Mouse (Mus musculus): Measurements from ENCODE around the gene Nifk. TPM values are rescaled to one million over a fixed set of nuclear protein-coding genes. Genes with fewer than 3 reads are reported as not detected.

Nifk gene
- polyA plus RNA-seq, 2 experiments = 24.7 to 50.8 TPM

DNA sequence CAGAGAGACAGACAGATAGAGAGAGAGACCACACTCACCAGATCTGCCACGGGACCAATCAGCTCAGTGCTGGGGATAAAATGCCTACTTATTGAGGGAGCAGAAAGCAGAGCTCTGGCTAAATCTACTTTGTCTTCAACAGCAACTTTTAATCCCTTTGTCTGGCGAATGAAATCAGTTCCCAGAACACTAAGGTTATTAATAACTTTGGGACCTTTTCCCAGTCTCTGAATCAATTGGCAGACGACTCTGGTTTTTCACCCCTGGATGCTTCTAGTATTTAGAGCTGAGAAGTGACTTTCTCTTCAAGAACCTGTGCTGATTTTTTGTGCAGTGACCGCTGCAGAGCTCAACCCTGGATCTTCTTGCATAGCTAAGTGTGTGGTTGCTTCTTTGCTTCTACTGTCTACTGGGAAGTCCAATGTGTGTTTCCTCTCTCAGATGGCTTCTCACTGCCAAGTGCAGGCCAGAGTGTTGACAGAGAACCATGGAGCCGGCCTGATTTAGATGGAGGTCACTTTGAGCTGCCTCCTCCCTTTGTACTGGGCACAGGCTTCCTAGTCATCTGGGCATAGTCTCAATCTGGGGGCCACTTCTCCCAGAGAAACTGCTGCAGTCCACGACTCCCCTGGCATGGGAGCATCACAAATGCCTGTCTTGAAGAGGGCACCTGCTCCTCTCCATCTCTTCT lies 37.6 kb downstream of the Nifk start:
- no peak for ATAC-seq (ENCODE audit: insufficient read depth)
- Histone ChIP-seq H3K4me2 (ENCODE audit: low read depth) (no peak overlapping the region), H3K9ac (replicated peaks) (no peak overlapping the region), H3K4me1 (replicated peaks; ENCODE audit: control insufficient read depth in 2 of 2, insufficient read depth in 2 of 2, low read length in 1 of 2) (no peaks in the 10 kb centered on the region), H3K4me3 (ENCODE audit: insufficient read depth in 1 of 2, low read depth in 2 of 2, low read length in 2 of 2) (no peak overlapping the region), H3K27ac (no peak overlapping the region), H3K27me3 (ENCODE audit: control insufficient read depth, insufficient read depth, low read length) (no peaks in the 10 kb centered on the region), H3K36me3 (replicated peaks; ENCODE audit: control insufficient read depth, insufficient read depth, low read depth) (no peaks in the 10 kb centered on the region), H3K9me3 (ENCODE audit: control insufficient read depth, low read length) (no peaks in the 10 kb centered on the region)
- TF ChIP-seq EP300 (IDR thresholded peaks at IDR 0.05; ENCODE audit: low read depth) (no peak), CTCF (IDR thresholded peaks at IDR 0.05; ENCODE audit: low read depth) (no peak)
- no peak for DNase-seq (ENCODE audit: low read depth in 3 of 3, low spot score in 3 of 3)
- 47% methylated on average over 6 of the region's 6 CpGs for WGBS (ENCODE audit: insufficient replicate concordance)

DNA sequence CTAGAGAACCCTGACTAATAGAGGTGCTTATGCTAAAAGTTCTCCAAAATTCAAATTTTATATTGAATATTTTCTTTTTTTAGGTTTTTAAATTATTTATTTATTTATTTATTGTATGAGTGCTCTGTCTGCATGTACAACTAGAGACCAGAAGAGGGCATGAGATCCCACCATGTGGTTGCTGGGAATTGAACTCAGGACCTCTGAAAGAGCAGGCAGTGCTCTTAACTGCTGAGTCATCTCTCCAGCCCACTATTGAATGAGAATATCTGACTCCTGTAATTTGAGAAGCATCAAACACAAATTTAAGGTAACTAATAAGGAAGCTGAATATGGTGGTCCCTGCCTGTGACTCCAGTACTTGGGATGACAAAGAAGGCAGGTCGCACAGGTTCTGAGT lies 46.3 kb downstream of the Nifk start:
- Histone ChIP-seq H3K9me3 (ENCODE audit: control insufficient read depth, low read length) (no peaks in the 10 kb centered on the region), H3K4me2 (ENCODE audit: low read depth) (no peak overlapping the region), H3K36me3 (replicated peaks; ENCODE audit: control insufficient read depth, insufficient read depth, low read depth) (no peaks in the 10 kb centered on the region), H3K4me3 (ENCODE audit: insufficient read depth in 1 of 2, low read depth in 2 of 2, low read length in 2 of 2) (no peak overlapping the region), H3K9ac (replicated peaks) (no peak overlapping the region), H3K27ac (no peak overlapping the region), H3K27me3 (ENCODE audit: control insufficient read depth, insufficient read depth, low read length) (no peaks in the 10 kb centered on the region), H3K4me1 (replicated peaks; ENCODE audit: control insufficient read depth in 2 of 2, insufficient read depth in 2 of 2, low read length in 1 of 2) (no peaks in the 10 kb centered on the region)
- peak in 1 of 3 experiments; percentile 23 for DNase-seq (ENCODE audit: low read depth in 3 of 3, low spot score in 3 of 3)
- 0 out of 2 replicates have a peak, but pooled peaks have one; percentile 43 for ATAC-seq (ENCODE audit: insufficient read depth)
- WGBS (ENCODE audit: insufficient replicate concordance) = 73% methylated on average over 1 of the region's 1 CpGs
- TF ChIP-seq EP300 (IDR thresholded peaks at IDR 0.05; ENCODE audit: low read depth) = no peak
- TF ChIP-seq CTCF (IDR thresholded peaks at IDR 0.05; ENCODE audit: low read depth) = peak; percentile 38; the same call in 1 of the 2 replicates

DNA sequence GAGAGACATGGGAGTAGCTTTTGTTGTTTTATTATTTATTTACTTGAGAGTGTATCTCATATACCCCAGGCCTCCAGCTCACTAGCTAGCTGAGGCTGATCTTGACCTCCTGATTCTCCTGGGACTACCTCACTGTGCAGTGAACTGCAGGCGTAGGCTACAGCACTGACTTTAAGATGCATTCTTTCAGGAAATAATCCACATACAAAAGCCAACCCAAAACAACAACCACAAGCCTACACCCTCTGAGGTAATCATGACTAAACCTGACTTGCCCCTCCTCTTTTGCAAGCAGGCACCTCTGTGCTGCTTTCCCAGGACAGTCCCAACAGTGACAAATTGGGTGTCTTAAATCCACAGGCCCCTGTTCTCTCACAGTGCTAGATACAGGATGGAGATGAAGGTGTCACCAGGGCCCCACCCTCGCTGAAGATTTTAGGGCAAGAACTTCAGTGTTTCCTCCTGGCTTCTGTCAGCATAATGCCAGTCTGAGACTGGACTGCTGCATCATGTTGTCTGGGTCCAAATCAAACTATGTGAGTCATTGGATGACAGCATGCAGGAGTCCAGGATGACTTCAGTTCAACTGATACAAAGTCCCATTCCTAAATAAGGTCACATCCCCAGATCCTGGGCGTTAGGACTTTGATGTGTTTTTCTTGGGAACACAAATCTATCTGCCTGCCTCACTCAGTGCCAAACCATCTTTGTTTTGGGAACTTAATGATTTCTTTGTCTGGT lies 47.3 kb downstream of the Nifk start:
- H3K4me1 ChIP-seq (replicated peaks; ENCODE audit: control insufficient read depth in 2 of 2, insufficient read depth in 2 of 2, low read length in 1 of 2) = no peaks in the 10 kb centered on the region
- H3K36me3 ChIP-seq (replicated peaks; ENCODE audit: control insufficient read depth, insufficient read depth, low read depth) = no peaks in the 10 kb centered on the region
- DNase-seq (ENCODE audit: low read depth in 3 of 3, low spot score in 3 of 3) (no peak), ATAC-seq (ENCODE audit: insufficient read depth) (no peak)
- 56% methylated on average over 3 of the region's 3 CpGs for WGBS (ENCODE audit: insufficient replicate concordance)
- no peak overlapping the region for H3K27ac ChIP-seq
- no peaks in the 10 kb centered on the region for H3K9me3 ChIP-seq (ENCODE audit: control insufficient read depth, low read length)
- H3K27me3 ChIP-seq (ENCODE audit: control insufficient read depth, insufficient read depth, low read length) = no peaks in the 10 kb centered on the region
- H3K9ac ChIP-seq (replicated peaks) = no peak overlapping the region
- TF ChIP-seq EP300 (IDR thresholded peaks at IDR 0.05; ENCODE audit: low read depth) = no peak
- no peak for TF ChIP-seq CTCF (IDR thresholded peaks at IDR 0.05; ENCODE audit: low read depth)
- no peak overlapping the region for H3K4me3 ChIP-seq (ENCODE audit: insufficient read depth in 1 of 2, low read depth in 2 of 2, low read length in 2 of 2)
- no peak overlapping the region for H3K4me2 ChIP-seq (ENCODE audit: low read depth)

DNA sequence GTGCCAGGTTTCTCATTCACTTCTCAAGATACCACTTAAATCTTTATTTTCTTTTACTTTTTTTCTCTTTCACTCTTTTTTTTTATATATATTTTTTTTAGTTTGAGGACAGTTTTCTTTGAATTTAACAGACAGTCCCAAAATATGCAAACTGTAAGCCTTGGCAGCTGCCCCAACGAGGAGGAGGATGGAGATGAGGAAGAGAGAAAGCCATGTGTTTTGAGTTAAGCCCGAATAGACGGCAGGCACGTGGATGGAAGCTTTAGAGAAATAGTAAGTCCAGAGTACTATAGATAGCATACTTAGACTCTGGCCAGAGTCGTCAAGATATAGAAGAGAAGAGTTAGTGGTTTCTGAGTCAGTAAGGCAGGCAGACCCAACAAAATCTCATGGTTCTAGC lies 56.1 kb downstream of the Nifk start:
- TF ChIP-seq EP300 (IDR thresholded peaks at IDR 0.05; ENCODE audit: low read depth) (no peak), CTCF (IDR thresholded peaks at IDR 0.05; ENCODE audit: low read depth) (no peak)
- 64% methylated on average over 5 of the region's 5 CpGs for WGBS (ENCODE audit: insufficient replicate concordance)
- Histone ChIP-seq H3K36me3 (replicated peaks; ENCODE audit: control insufficient read depth, insufficient read depth, low read depth) (no peaks in the 10 kb centered on the region), H3K27me3 (ENCODE audit: control insufficient read depth, insufficient read depth, low read length) (no peaks in the 10 kb centered on the region), H3K9me3 (ENCODE audit: control insufficient read depth, low read length) (no peaks in the 10 kb centered on the region), H3K9ac (replicated peaks) (no peak overlapping the region), H3K4me3 (ENCODE audit: insufficient read depth in 1 of 2, low read depth in 2 of 2, low read length in 2 of 2) (no peak overlapping the region), H3K4me1 (replicated peaks; ENCODE audit: control insufficient read depth in 2 of 2, insufficient read depth in 2 of 2, low read length in 1 of 2) (no peaks in the 10 kb centered on the region), H3K4me2 (ENCODE audit: low read depth) (no peak overlapping the region), H3K27ac (no peak overlapping the region)
- no peak for ATAC-seq (ENCODE audit: insufficient read depth)
- no peak for DNase-seq (ENCODE audit: low read depth in 3 of 3, low spot score in 3 of 3)

DNA sequence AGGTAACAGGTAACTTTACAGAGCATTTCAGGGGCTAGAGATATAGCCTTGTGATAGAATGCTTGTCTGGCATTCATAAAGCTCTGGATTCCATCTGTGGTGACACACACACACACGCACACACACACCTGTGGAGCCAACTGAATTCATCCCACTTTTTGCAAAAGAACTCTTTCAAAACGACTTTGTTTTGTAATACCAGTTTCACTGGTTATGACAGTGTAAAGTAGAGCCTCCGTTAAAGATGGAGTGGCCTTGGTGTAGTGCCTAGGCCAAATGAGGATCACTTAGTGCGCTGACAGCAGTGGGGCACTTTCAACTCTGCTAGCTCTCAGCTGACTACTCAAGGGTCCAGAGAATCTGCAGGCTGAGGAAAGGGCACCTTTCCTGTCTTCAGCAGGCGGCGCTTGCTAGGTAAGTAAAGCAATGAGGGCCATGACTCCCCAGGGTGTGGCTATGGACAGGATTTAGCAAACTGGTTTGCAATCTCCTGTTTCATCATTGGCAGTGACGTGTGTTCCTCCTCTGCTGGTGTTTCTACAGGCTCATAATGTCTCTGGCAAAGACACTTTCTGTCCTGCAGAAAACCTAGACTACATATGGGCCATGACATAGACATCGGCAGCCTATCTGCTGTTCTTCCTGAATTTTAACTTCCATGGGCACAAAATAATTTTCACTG lies 58.6 kb downstream of the Nifk start:
- no peak for TF ChIP-seq EP300 (IDR thresholded peaks at IDR 0.05; ENCODE audit: low read depth)
- no peak for TF ChIP-seq CTCF (IDR thresholded peaks at IDR 0.05; ENCODE audit: low read depth)
- Histone ChIP-seq H3K36me3 (replicated peaks; ENCODE audit: control insufficient read depth, insufficient read depth, low read depth) (no peaks in the 10 kb centered on the region), H3K9me3 (ENCODE audit: control insufficient read depth, low read length) (no peaks in the 10 kb centered on the region), H3K4me1 (replicated peaks; ENCODE audit: control insufficient read depth in 2 of 2, insufficient read depth in 2 of 2, low read length in 1 of 2) (no peaks in the 10 kb centered on the region), H3K4me3 (ENCODE audit: insufficient read depth in 1 of 2, low read depth in 2 of 2, low read length in 2 of 2) (no peak overlapping the region), H3K27ac (no peak overlapping the region), H3K4me2 (ENCODE audit: low read depth) (no peak overlapping the region), H3K9ac (replicated peaks) (no peak overlapping the region), H3K27me3 (ENCODE audit: control insufficient read depth, insufficient read depth, low read length) (no peaks in the 10 kb centered on the region)
- no peak for ATAC-seq (ENCODE audit: insufficient read depth)
- 68% methylated on average over 8 of the region's 8 CpGs for WGBS (ENCODE audit: insufficient replicate concordance)
- DNase-seq (ENCODE audit: low read depth in 3 of 3, low spot score in 3 of 3) = no peak

Other genes with a start within 250 kb of the Nifk start
- gene Gm29106, start 145.3 kb upstream of the Nifk start, polyA plus RNA-seq (2012; rRNA removed) = not detected in 2 replicates
- 0.09 TPM in 1 of 2 replicates, not detected in the other for gene Gm29106, start 145.3 kb upstream of the Nifk start, polyA plus RNA-seq (2014; fragmentation: Nextera tagmentation; extraction: Ambion mirVana)
- 14.9 and 35.0 TPM in 2 replicates for gene Tsn, start 10.1 kb upstream of the Nifk start, polyA plus RNA-seq (2012; rRNA removed)
- gene Tsn, start 10.1 kb upstream of the Nifk start, polyA plus RNA-seq (2014; fragmentation: Nextera tagmentation; extraction: Ambion mirVana) = 144 and 152 TPM in 2 replicates
- gene Clasp1, start 67.2 kb downstream of the Nifk start, polyA plus RNA-seq (2012; rRNA removed) = 5.5 and 6.5 TPM in 2 replicates
- gene Clasp1, start 67.2 kb downstream of the Nifk start, polyA plus RNA-seq (2014; fragmentation: Nextera tagmentation; extraction: Ambion mirVana) = 8.8 and 10.0 TPM in 2 replicates